Comparison of ENCODE assay signal across 8 mouse cellular contexts in the genomic region with DNA sequence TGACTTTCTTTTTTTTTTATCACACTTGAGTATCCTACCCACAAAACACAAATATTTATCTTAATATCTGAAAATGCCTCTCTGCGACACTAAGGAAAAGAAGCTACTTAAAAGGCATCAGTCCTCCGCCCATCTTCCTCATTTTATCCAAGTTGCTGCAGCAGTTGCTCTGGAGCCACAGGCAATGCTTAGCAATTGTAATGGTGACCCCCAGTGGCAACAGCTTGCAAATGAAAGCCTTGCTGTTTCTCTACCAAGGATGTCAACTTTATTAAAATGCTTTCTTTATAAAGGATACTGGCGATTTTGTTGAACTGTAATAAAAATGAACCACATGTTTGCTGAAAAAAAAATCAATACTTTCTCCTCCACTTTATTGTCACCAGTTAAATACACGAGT.
A peak's percentile ranks its signal among the peaks of the same experiment; 100 is the strongest.
DNase-seq lines count a peak whose midpoint lies in the region; ATAC-seq lines count a peak whose summit lies in the region.

No protein-coding gene starts in this region.

- ATAC-seq in frontal cortex, adult (ENCODE audit: low TSS enrichment), result peak; percentile 74; the same call in 1 of the 2 replicates

- no peak for DNase-seq in frontal cortex, postnatal 25 days (ENCODE audit: low spot score in 2 of 2)
- peak; percentile 9 for DNase-seq in lung, postnatal 10 days
- no peak for DNase-seq in lung, postnatal 4 days
- peak; percentile 41 for DNase-seq in embryo, embryonic 10.5 days (ENCODE audit: low spot score)
- peak; percentile 1 for DNase-seq in right cerebral cortex, adult 18-20 months
- DNase-seq in B cell, adult 2 months, result no peak
- DNase-seq in heart, adult 9 months (ENCODE audit: low spot score in 2 of 2), result no peak

Comparison
In these comparisons a context has a peak if more than half of its experiments do, and no peak if none do; other contexts are left out.
1. DNase-seq: peak in lung, postnatal 10 days (single experiment), embryo, embryonic 10.5 days (single experiment) and right cerebral cortex, adult 18-20 months (single experiment); none in frontal cortex, postnatal 25 days (0 of 2), lung, postnatal 4 days (0 of 2), B cell, adult 2 months (0 of 2) and heart, adult 9 months (0 of 2).